Mouse (Mus musculus) ES-Bruce4 (cell line): ENCODE measurements at regions not wholly inside any gene's neighbourhood (a gene's known extent, or its start where the extent isn't known, plus 50 kb on each side); places are given as distances from the start of the nearest gene placed in this dataset.

ENCODE experiments used
- CTCF ChIP-seq: IDR thresholded peaks from one replicate; pipeline ENCODE4 v1.8.1; 2011; ENCODE audit warnings: low read depth, low read length
- POLR2A ChIP-seq: IDR thresholded peaks from one replicate; pipeline ENCODE4 v1.8.1; 2011; ENCODE audit warnings: low read length; ENCODE audit not compliant: insufficient read depth

DNA sequence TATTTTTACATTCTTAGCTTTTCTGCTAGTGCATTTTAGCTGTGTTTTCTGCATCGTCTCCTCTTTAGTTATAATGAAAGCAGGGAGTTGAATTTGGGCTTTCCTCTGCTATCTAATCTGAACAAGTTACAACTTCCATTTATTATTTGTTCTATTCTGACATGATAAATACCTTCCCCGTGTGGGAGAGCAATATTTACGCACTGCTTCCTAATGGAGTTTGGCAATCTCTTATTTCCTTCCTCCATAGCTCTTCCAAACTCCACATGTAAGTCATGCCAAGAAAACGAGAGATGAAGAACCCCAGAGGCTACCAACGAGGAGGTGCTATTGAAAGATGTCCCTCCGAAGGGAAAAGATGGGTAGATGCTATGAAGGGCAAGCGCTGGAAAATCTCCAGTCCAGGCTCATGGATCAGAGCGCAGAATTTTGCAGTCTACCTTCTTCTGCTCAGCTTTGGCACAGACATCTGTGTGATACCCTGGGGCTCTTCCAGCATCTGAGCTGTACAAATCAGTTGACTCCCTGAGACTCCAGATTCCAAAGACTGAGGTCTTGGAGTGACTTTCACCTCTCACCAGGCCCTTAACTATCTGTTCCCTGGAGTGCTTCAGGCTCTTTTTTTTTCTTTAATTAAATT is 167.4 kb upstream of the Tgfbr2 start:
- TF ChIP-seq CTCF (no peak), POLR2A (no peak)
